8 mouse cellular contexts compared by ENCODE assay signal in the genomic region with DNA sequence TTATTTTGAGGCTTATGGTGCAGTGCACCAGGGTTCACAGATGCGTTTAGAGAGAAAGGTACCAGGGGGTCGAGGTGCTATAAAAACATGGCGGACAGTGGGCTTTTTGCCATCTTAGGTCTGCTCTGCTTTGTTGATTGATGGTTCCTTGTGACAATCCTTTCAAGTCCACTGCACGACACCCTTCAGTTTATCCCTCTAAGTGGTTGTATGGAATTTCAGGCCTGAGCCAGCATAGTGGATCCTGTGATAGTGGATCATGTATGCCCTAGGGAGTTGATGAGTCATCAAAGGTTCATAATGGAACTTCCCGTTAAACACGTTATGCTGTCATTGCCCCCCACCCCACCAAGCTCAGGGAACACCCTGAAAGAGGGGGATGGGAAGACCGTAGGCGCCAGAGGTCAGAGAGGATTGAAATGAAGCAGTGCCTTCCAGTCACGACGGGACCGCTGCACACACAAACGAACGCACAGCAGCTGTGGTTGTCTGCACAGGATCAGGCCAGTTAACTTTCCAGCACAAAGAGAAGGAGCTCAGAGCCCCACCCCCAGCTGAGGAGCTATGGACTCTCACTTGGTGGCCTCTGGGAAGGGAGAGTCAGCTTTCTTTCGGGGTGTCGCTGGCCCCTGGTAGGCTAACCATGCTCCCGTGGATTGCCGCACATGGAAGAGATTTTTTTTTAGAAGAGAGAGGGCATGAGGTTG. TPM values are rescaled to one million over a fixed set of nuclear protein-coding genes. Genes with fewer than 3 reads are reported as not detected.
DNase-seq lines count a peak whose midpoint lies in the region; ATAC-seq and TF ChIP-seq lines count a peak whose summit lies in the region.
"Had no signal": no experiment of that assay in that cellular context is flagged by ENCODE, and none has a peak within 500 bp of the region (broad histone marks: within the 10 kb centered on the region; RNA-seq: fewer than 3 reads in every experiment).

No protein-coding gene starts in this region.

- no peaks in the 10 kb centered on the region for H3K36me3 ChIP-seq in hindbrain, postnatal 0 days (ENCODE audit: insufficient read depth, low read length)
- H3K36me3 ChIP-seq in hindbrain, embryonic 13.5 days, result no peaks in the 10 kb centered on the region
- H3K36me3 ChIP-seq in neural tube, embryonic 11.5 days (ENCODE audit: control insufficient read depth, insufficient read depth, low read length), result no peaks in the 10 kb centered on the region
- no peaks in the 10 kb centered on the region for H3K36me3 ChIP-seq in neural tube, embryonic 15.5 days
- no peaks in the 10 kb centered on the region for H3K36me3 ChIP-seq in embryonic facial prominence, embryonic 10.5 days (replicated peaks)
- no peaks in the 10 kb centered on the region for H3K36me3 ChIP-seq in thymus, adult 2 months (ENCODE audit: control insufficient read depth, insufficient read depth, low read length)

- TF ChIP-seq CTCF in hindbrain, postnatal 0 days (IDR thresholded peaks at IDR 0.05; ENCODE audit: low read depth), result no peak
- TF ChIP-seq CTCF in thymus, adult 2 months (IDR thresholded peaks at IDR 0.05; ENCODE audit: borderline replicate concordance, control insufficient read depth, extremely low read depth, insufficient read depth, low read length, poor library complexity), result no peak

- H3K4me1 ChIP-seq in hindbrain, postnatal 0 days (ENCODE audit: insufficient read depth, low read length), result peaks cover 1% of the 10 kb centered on the region
- H3K4me1 ChIP-seq in hindbrain, embryonic 13.5 days (replicated peaks), result peaks cover 18% of the 10 kb centered on the region
- H3K4me1 ChIP-seq in neural tube, embryonic 11.5 days (ENCODE audit: control insufficient read depth, insufficient read depth, low read length), result no peaks in the 10 kb centered on the region
- H3K4me1 ChIP-seq in neural tube, embryonic 15.5 days, result peaks cover 16% of the 10 kb centered on the region
- H3K4me1 ChIP-seq in embryonic facial prominence, embryonic 10.5 days, result peaks cover 7% of the 10 kb centered on the region
- H3K4me1 ChIP-seq in thymus, adult 2 months (replicated peaks; ENCODE audit: control insufficient read depth, insufficient read depth, low read length), result no peaks in the 10 kb centered on the region

- WGBS in hindbrain, postnatal 0 days, result 54% methylated on average over 17 of the region's 17 CpGs
- 64% methylated on average over 17 of the region's 17 CpGs for WGBS in hindbrain, embryonic 13.5 days
- 76% methylated on average over 17 of the region's 17 CpGs for WGBS in neural tube, embryonic 11.5 days
- WGBS in neural tube, embryonic 15.5 days, result 58% methylated on average over 17 of the region's 17 CpGs
- 73% methylated on average over 17 of the region's 17 CpGs for WGBS in embryonic facial prominence, embryonic 10.5 days
- 91% methylated on average over 17 of the region's 17 CpGs for WGBS in thymus, adult 2 months

- no peaks in the 10 kb centered on the region for H3K9me3 ChIP-seq in hindbrain, postnatal 0 days (ENCODE audit: low read length)
- no peaks in the 10 kb centered on the region for H3K9me3 ChIP-seq in hindbrain, embryonic 13.5 days
- H3K9me3 ChIP-seq in neural tube, embryonic 11.5 days (ENCODE audit: control insufficient read depth, low read length), result no peaks in the 10 kb centered on the region
- no peaks in the 10 kb centered on the region for H3K9me3 ChIP-seq in neural tube, embryonic 15.5 days (replicated peaks)
- H3K9me3 ChIP-seq in embryonic facial prominence, embryonic 10.5 days, result 0 out of 2 replicates have a peak, but pooled peaks cover 7% of the 10 kb centered on the region

- no peak overlapping the region for H3K9ac ChIP-seq in hindbrain, postnatal 0 days (replicated peaks; ENCODE audit: low read length)
- no peak overlapping the region for H3K9ac ChIP-seq in hindbrain, embryonic 13.5 days
- no peak overlapping the region for H3K9ac ChIP-seq in neural tube, embryonic 11.5 days (ENCODE audit: low read length)
- no peak overlapping the region for H3K9ac ChIP-seq in neural tube, embryonic 15.5 days (replicated peaks)

- no peak overlapping the region for H3K27ac ChIP-seq in hindbrain, postnatal 0 days
- no peak overlapping the region for H3K27ac ChIP-seq in hindbrain, embryonic 13.5 days
- no peak overlapping the region for H3K27ac ChIP-seq in neural tube, embryonic 11.5 days (ENCODE audit: low read depth, low read length)
- no peak overlapping the region for H3K27ac ChIP-seq in neural tube, embryonic 15.5 days (replicated peaks)
- H3K27ac ChIP-seq in embryonic facial prominence, embryonic 10.5 days (replicated peaks), result 0 out of 2 replicates have a peak overlapping the region, but pooled peaks have one; percentile 31
- no peak overlapping the region for H3K27ac ChIP-seq in thymus, adult 2 months (ENCODE audit: control insufficient read depth, insufficient read depth, low read length)

- H3K27me3 ChIP-seq in hindbrain, postnatal 0 days (ENCODE audit: insufficient read depth, low read length), result no peaks in the 10 kb centered on the region
- no peaks in the 10 kb centered on the region for H3K27me3 ChIP-seq in hindbrain, embryonic 13.5 days
- no peaks in the 10 kb centered on the region for H3K27me3 ChIP-seq in neural tube, embryonic 11.5 days (ENCODE audit: control insufficient read depth, insufficient read depth, low read length)
- H3K27me3 ChIP-seq in neural tube, embryonic 15.5 days (replicated peaks), result no peaks in the 10 kb centered on the region
- no peaks in the 10 kb centered on the region for H3K27me3 ChIP-seq in embryonic facial prominence, embryonic 10.5 days (replicated peaks; ENCODE audit: low read depth, poor library complexity, severe bottlenecking)
- no peaks in the 10 kb centered on the region for H3K27me3 ChIP-seq in thymus, adult 2 months (ENCODE audit: control insufficient read depth, insufficient read depth, low read length)

- TF ChIP-seq POLR2A in thymus, adult 2 months (IDR thresholded peaks at IDR 0.05; ENCODE audit: control insufficient read depth, extremely low read depth, insufficient read depth, low read length, poor library complexity), result no peak

- peak; percentile 7 for DNase-seq in hindbrain, postnatal 0 days (ENCODE audit: low spot score)
- peak; percentile 32 for DNase-seq in neural tube, embryonic 11.5 days (ENCODE audit: low spot score)
- peak; percentile 16 for DNase-seq in embryonic facial prominence, embryonic 10.5 days (ENCODE audit: low spot score)
- peak; percentile 33 for DNase-seq in retina, embryonic 14.5 days (ENCODE audit: low spot score)
- DNase-seq in thymus, adult 2 months, result no peak
- DNase-seq: heart, postnatal 10 days had no signal

- no peak overlapping the region for H3K4me2 ChIP-seq in hindbrain, postnatal 0 days (ENCODE audit: low read depth, low read length)
- H3K4me2 ChIP-seq in hindbrain, embryonic 13.5 days, result no peak overlapping the region
- no peak overlapping the region for H3K4me2 ChIP-seq in neural tube, embryonic 11.5 days (ENCODE audit: low read depth)
- no peak overlapping the region for H3K4me2 ChIP-seq in neural tube, embryonic 15.5 days

- H3K4me3 ChIP-seq in hindbrain, postnatal 0 days (ENCODE audit: low read length), result no peak overlapping the region
- no peak overlapping the region for H3K4me3 ChIP-seq in hindbrain, embryonic 13.5 days
- H3K4me3 ChIP-seq in neural tube, embryonic 11.5 days (ENCODE audit: low read depth, low read length), result no peak overlapping the region
- no peak overlapping the region for H3K4me3 ChIP-seq in neural tube, embryonic 15.5 days (replicated peaks)
- no peak overlapping the region for H3K4me3 ChIP-seq in embryonic facial prominence, embryonic 10.5 days
- H3K4me3 ChIP-seq in thymus, adult 2 months (ENCODE audit: control insufficient read depth, insufficient read depth, low read length), result no peak overlapping the region

- peak; percentile 21; the same call in 1 of the 2 replicates for ATAC-seq in hindbrain, postnatal 0 days
- ATAC-seq in hindbrain, embryonic 13.5 days (ENCODE audit: low FRiP score), result no peak
- no peak for ATAC-seq in neural tube, embryonic 11.5 days (ENCODE audit: insufficient read depth, low FRiP score, low TSS enrichment)
- ATAC-seq in neural tube, embryonic 15.5 days (ENCODE audit: low FRiP score), result no peak

RNA-seq across cellular contexts. Expression of gene Parvg, which starts 42.0 kb away (rescaled TPM):
- 1.1 and 1.4 TPM in 2 replicates for total RNA-seq in hindbrain, postnatal 0 days (2014; rRNA removed)
- polyA plus RNA-seq in hindbrain, postnatal 0 days (2015; fragmentation: Nextera tagmentation; extraction: Ambion mirVana), result 1.8 and 1.9 TPM in 2 replicates
- 0.92 and 1.1 TPM in 2 replicates for polyA plus RNA-seq in hindbrain, embryonic 13.5 days (2015; fragmentation: Nextera tagmentation; extraction: Ambion mirVana)
- polyA plus RNA-seq in neural tube, embryonic 11.5 days (2014; fragmentation: Nextera tagmentation; extraction: Ambion mirVana), result 0.53 and 0.78 TPM in 2 replicates
- 1.1 and 17.3 TPM in 2 replicates for polyA plus RNA-seq in neural tube, embryonic 15.5 days (2015; fragmentation: Nextera tagmentation; extraction: Ambion mirVana)
- 0.70 and 1.0 TPM in 2 replicates for polyA plus RNA-seq in embryonic facial prominence, embryonic 10.5 days (2016; fragmentation: Nextera tagmentation; extraction: Ambion mirVana)
- polyA plus RNA-seq in thymus, adult 2 months (2012; rRNA removed), result 183 and 185 TPM in 2 replicates

Comparison
In these comparisons a context has a peak if more than half of its experiments do, and no peak if none do; other contexts are left out.
1. RNA of gene Parvg, which starts 42.0 kb away (polyA plus RNA-seq): 183 to 185 TPM in thymus, adult 2 months; 1.8 to 1.9 TPM in hindbrain, postnatal 0 days, 1.1 to 17.3 TPM in neural tube, embryonic 15.5 days, 0.92 to 1.1 TPM in hindbrain, embryonic 13.5 days, 0.53 to 0.78 TPM in neural tube, embryonic 11.5 days and 0.70 to 1.0 TPM in embryonic facial prominence, embryonic 10.5 days; every median in the first group is over 10 times any median in the second.